Mouse (Mus musculus): ENCODE data around the gene Gm11213. TPM values are rescaled to one million over a fixed set of nuclear protein-coding genes. Genes with fewer than 3 reads are reported as not detected.
A peak's percentile ranks its signal among the peaks of the same experiment; 100 is the strongest.

The Gm11213 gene
- polyA plus RNA-seq, 1 experiment from 2014 or later: not detected

- no peaks in the 10 kb centered on the region for H3K9me3 ChIP-seq (replicated peaks; ENCODE audit: control insufficient read depth, low read length)
- H3K4me2 ChIP-seq (ENCODE audit: low read depth, low read length): no peak within 1 kb of the TSS
- no peak for ATAC-seq (replicated peaks; ENCODE audit: insufficient number of reproducible peaks, low FRiP score, low TSS enrichment, low read depth)
- no peaks in the 10 kb centered on the region for H3K4me1 ChIP-seq (ENCODE audit: control insufficient read depth, insufficient read depth, low read length)
- no peaks in the 10 kb centered on the region for H3K36me3 ChIP-seq (replicated peaks; ENCODE audit: control insufficient read depth, insufficient read depth, low read depth, low read length)
- DNase-seq (ENCODE audit: low spot score): peak; percentile 54
- 49% methylated on average over 5 of the region's 5 CpGs for WGBS
- H3K27ac ChIP-seq (replicated peaks; ENCODE audit: low read depth, low read length): no peak within 1 kb of the TSS
- H3K27me3 ChIP-seq (ENCODE audit: control insufficient read depth, insufficient read depth, low read length): no peaks in the 10 kb centered on the region
- no peak within 1 kb of the TSS for H3K4me3 ChIP-seq (ENCODE audit: low read depth, low read length)
- no peak within 1 kb of the TSS for H3K9ac ChIP-seq (replicated peaks; ENCODE audit: low read length)
Observed at GRCm38 (mm10) chr4:63622378-63622835, 17.3 kb upstream of the Gm11213 start, which contains the start of gene Tex48. Gene Tex48, minus strand, starts transcription at chr4:63622428.

DNA sequence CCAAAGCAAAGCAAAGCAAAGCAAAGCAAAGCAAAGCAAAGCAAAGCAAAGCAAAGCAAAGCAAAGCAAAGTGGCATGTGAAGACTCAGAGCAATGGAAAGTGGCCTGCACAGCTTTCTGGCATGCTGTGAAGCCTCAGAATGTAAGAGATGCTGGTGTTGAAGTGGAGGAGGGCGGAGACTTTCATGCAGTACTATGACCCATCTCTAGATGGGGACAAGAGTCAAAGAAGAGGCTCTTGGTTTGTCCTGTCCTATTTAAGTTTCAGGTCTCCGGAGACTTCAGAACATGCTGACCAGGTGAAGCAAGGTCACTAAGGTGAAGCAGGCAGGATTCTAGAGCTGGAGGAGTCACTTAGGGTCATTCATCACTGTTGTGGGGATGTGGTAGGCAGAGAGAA lies 16.8 kb upstream of the Gm11213 start:
- Histone ChIP-seq H3K9me3 (replicated peaks; ENCODE audit: control insufficient read depth, low read length) (no peaks in the 10 kb centered on the region), H3K4me3 (ENCODE audit: low read depth, low read length) (no peak overlapping the region), H3K36me3 (replicated peaks; ENCODE audit: control insufficient read depth, insufficient read depth, low read depth, low read length) (no peaks in the 10 kb centered on the region), H3K27ac (replicated peaks; ENCODE audit: low read depth, low read length) (no peak overlapping the region), H3K4me1 (ENCODE audit: control insufficient read depth, insufficient read depth, low read length) (no peaks in the 10 kb centered on the region), H3K9ac (replicated peaks; ENCODE audit: low read length) (no peak overlapping the region), H3K4me2 (ENCODE audit: low read depth, low read length) (no peak overlapping the region), H3K27me3 (ENCODE audit: control insufficient read depth, insufficient read depth, low read length) (no peaks in the 10 kb centered on the region)
- WGBS: 76% methylated on average over 2 of the region's 2 CpGs
- no peak for ATAC-seq (replicated peaks; ENCODE audit: insufficient number of reproducible peaks, low FRiP score, low TSS enrichment, low read depth)
- no peak for DNase-seq (ENCODE audit: low spot score)

- Histone ChIP-seq H3K4me1 (ENCODE audit: control insufficient read depth, insufficient read depth, low read length) (no peaks in the 10 kb centered on the region), H3K36me3 (replicated peaks; ENCODE audit: control insufficient read depth, insufficient read depth, low read depth, low read length) (no peaks in the 10 kb centered on the region), H3K9ac (replicated peaks; ENCODE audit: low read length) (no peak overlapping the region), H3K27ac (replicated peaks; ENCODE audit: low read depth, low read length) (no peak overlapping the region), H3K27me3 (ENCODE audit: control insufficient read depth, insufficient read depth, low read length) (no peaks in the 10 kb centered on the region), H3K9me3 (replicated peaks; ENCODE audit: control insufficient read depth, low read length) (no peaks in the 10 kb centered on the region), H3K4me3 (ENCODE audit: low read depth, low read length) (no peak overlapping the region), H3K4me2 (ENCODE audit: low read depth, low read length) (no peak overlapping the region)
- ATAC-seq (replicated peaks; ENCODE audit: insufficient number of reproducible peaks, low FRiP score, low TSS enrichment, low read depth): no peak
- no peak for DNase-seq (ENCODE audit: low spot score)
- 73% methylated on average over 7 of the region's 7 CpGs for WGBS
Observed at GRCm38 (mm10) chr4:63608391-63608790, 3.3 kb upstream of the Gm11213 start.

GRCm38 (mm10) chr4:63605968-63606367 lies 907 bp upstream of the Gm11213 start:
- no peak overlapping the region for H3K27ac ChIP-seq (replicated peaks; ENCODE audit: low read depth, low read length)
- H3K4me3 ChIP-seq (ENCODE audit: low read depth, low read length): no peak overlapping the region
- H3K9me3 ChIP-seq (replicated peaks; ENCODE audit: control insufficient read depth, low read length): no peaks in the 10 kb centered on the region
- no peak for ATAC-seq (replicated peaks; ENCODE audit: insufficient number of reproducible peaks, low FRiP score, low TSS enrichment, low read depth)
- no peak overlapping the region for H3K4me2 ChIP-seq (ENCODE audit: low read depth, low read length)
- H3K36me3 ChIP-seq (replicated peaks; ENCODE audit: control insufficient read depth, insufficient read depth, low read depth, low read length): no peaks in the 10 kb centered on the region
- H3K9ac ChIP-seq (replicated peaks; ENCODE audit: low read length): no peak overlapping the region
- H3K27me3 ChIP-seq (ENCODE audit: control insufficient read depth, insufficient read depth, low read length): no peaks in the 10 kb centered on the region
- H3K4me1 ChIP-seq (ENCODE audit: control insufficient read depth, insufficient read depth, low read length): no peaks in the 10 kb centered on the region
- WGBS: 73% methylated on average over 1 of the region's 1 CpGs
- DNase-seq (ENCODE audit: low spot score): no peak

DNA sequence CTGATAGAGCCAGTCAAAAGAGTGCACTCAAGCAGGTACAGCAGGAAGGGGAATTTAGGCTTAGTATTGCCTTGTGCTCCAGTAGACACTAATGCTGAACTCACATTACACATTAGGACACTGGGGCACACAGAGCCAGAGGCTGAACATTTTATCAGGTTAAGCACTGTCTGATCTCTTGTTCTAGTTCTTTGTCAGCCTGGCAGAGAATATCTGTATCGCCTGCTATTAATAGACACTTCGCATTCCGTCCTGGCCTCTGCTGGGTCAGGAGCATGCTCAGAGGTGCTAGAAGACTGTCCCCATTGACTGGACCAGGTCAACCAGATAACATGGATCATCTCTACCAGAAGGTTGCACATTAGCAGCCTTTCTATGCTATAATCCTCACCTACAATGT lies 484 bp upstream of the Gm11213 start:
- no peak overlapping the region for H3K9ac ChIP-seq (replicated peaks; ENCODE audit: low read length)
- ATAC-seq (replicated peaks; ENCODE audit: insufficient number of reproducible peaks, low FRiP score, low TSS enrichment, low read depth) (no peak), DNase-seq (ENCODE audit: low spot score) (no peak)
- 90% methylated on average over 3 of the region's 3 CpGs for WGBS
- no peak overlapping the region for H3K4me2 ChIP-seq (ENCODE audit: low read depth, low read length)
- no peaks in the 10 kb centered on the region for H3K36me3 ChIP-seq (replicated peaks; ENCODE audit: control insufficient read depth, insufficient read depth, low read depth, low read length)
- no peaks in the 10 kb centered on the region for H3K4me1 ChIP-seq (ENCODE audit: control insufficient read depth, insufficient read depth, low read length)
- no peak overlapping the region for H3K27ac ChIP-seq (replicated peaks; ENCODE audit: low read depth, low read length)
- no peak overlapping the region for H3K4me3 ChIP-seq (ENCODE audit: low read depth, low read length)
- H3K9me3 ChIP-seq (replicated peaks; ENCODE audit: control insufficient read depth, low read length): no peaks in the 10 kb centered on the region
- H3K27me3 ChIP-seq (ENCODE audit: control insufficient read depth, insufficient read depth, low read length): no peaks in the 10 kb centered on the region

- H3K36me3 ChIP-seq (replicated peaks; ENCODE audit: control insufficient read depth, insufficient read depth, low read depth, low read length): no peaks in the 10 kb centered on the region
- no peak for ATAC-seq (replicated peaks; ENCODE audit: insufficient number of reproducible peaks, low FRiP score, low TSS enrichment, low read depth)
- no peaks in the 10 kb centered on the region for H3K27me3 ChIP-seq (ENCODE audit: control insufficient read depth, insufficient read depth, low read length)
- no peak overlapping the region for H3K9ac ChIP-seq (replicated peaks; ENCODE audit: low read length)
- no peak overlapping the region for H3K4me2 ChIP-seq (ENCODE audit: low read depth, low read length)
- no peak overlapping the region for H3K4me3 ChIP-seq (ENCODE audit: low read depth, low read length)
- no peaks in the 10 kb centered on the region for H3K9me3 ChIP-seq (replicated peaks; ENCODE audit: control insufficient read depth, low read length)
- H3K27ac ChIP-seq (replicated peaks; ENCODE audit: low read depth, low read length): no peak overlapping the region
- H3K4me1 ChIP-seq (ENCODE audit: control insufficient read depth, insufficient read depth, low read length): no peaks in the 10 kb centered on the region
- no peak for DNase-seq (ENCODE audit: low spot score)
Observed at GRCm38 (mm10) chr4:63601263-63601662, 3.8 kb downstream of the Gm11213 start.

- no peak overlapping the region for H3K4me3 ChIP-seq (ENCODE audit: low read depth, low read length)
- H3K4me2 ChIP-seq (ENCODE audit: low read depth, low read length): no peak overlapping the region
- no peak overlapping the region for H3K9ac ChIP-seq (replicated peaks; ENCODE audit: low read length)
- DNase-seq (ENCODE audit: low spot score) (no peak), ATAC-seq (replicated peaks; ENCODE audit: insufficient number of reproducible peaks, low FRiP score, low TSS enrichment, low read depth) (no peak)
- H3K4me1 ChIP-seq (ENCODE audit: control insufficient read depth, insufficient read depth, low read length): no peaks in the 10 kb centered on the region
- no peaks in the 10 kb centered on the region for H3K9me3 ChIP-seq (replicated peaks; ENCODE audit: control insufficient read depth, low read length)
- no peaks in the 10 kb centered on the region for H3K27me3 ChIP-seq (ENCODE audit: control insufficient read depth, insufficient read depth, low read length)
- 89% methylated on average over 6 of the region's 6 CpGs for whole genome bisulfite sequencing
- no peak overlapping the region for H3K27ac ChIP-seq (replicated peaks; ENCODE audit: low read depth, low read length)
- H3K36me3 ChIP-seq (replicated peaks; ENCODE audit: control insufficient read depth, insufficient read depth, low read depth, low read length): no peaks in the 10 kb centered on the region
Observed at GRCm38 (mm10) chr4:63600786-63601185, 4.3 kb downstream of the Gm11213 start.

DNA sequence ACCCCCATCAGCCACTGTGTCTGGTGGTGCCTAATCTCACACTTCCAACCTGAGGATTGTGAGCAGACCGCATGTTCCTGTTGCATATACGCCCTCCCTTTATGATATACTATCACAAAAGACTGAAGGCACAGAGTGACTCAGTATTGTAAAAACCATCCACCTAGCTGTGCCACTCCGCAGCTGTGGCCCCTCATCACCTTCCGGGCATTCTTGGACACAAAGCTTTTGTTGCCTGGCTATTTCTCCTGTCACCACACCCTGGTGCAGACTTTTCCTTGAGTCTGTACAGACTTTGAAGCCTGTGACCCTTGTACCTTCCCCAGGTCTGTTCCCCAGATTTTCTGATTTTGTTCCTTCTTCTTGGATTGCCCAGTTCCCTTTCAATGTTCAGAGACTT lies 9.1 kb downstream of the Gm11213 start:
- ATAC-seq (replicated peaks; ENCODE audit: insufficient number of reproducible peaks, low FRiP score, low TSS enrichment, low read depth): no peak
- WGBS: 97% methylated on average over 4 of the region's 4 CpGs

More for the DNA sequence above, 9.1 kb downstream of the Gm11213 start:
- Histone ChIP-seq H3K4me1 (ENCODE audit: control insufficient read depth, insufficient read depth, low read length) (no peaks in the 10 kb centered on the region), H3K4me2 (ENCODE audit: low read depth, low read length) (no peak overlapping the region), H3K27me3 (ENCODE audit: control insufficient read depth, insufficient read depth, low read length) (no peaks in the 10 kb centered on the region), H3K27ac (replicated peaks; ENCODE audit: low read depth, low read length) (no peak overlapping the region), H3K9me3 (replicated peaks; ENCODE audit: control insufficient read depth, low read length) (no peaks in the 10 kb centered on the region), H3K36me3 (replicated peaks; ENCODE audit: control insufficient read depth, insufficient read depth, low read depth, low read length) (no peaks in the 10 kb centered on the region), H3K9ac (replicated peaks; ENCODE audit: low read length) (no peak overlapping the region), H3K4me3 (ENCODE audit: low read depth, low read length) (no peak overlapping the region)
- no peak for DNase-seq (ENCODE audit: low spot score)
